Mouse (Mus musculus) small intestine, adult 2 months (tissue): ENCODE results near the gene Fbn1. TPM values are rescaled to one million over a fixed set of nuclear protein-coding genes. Genes with fewer than 3 reads are reported as not detected.

ENCODE experiments used
- H3K27ac ChIP-seq: fragments of 200-500 bp; 2 replicates; pipeline ENCODE4 v1.5.1; 2012; ENCODE audit warnings: low read depth, low read length, control low read depth, inconsistent platforms; ENCODE audit not compliant: insufficient read depth
- H3K27me3 ChIP-seq: fragments of 200-500 bp; 2 replicates; pipeline ENCODE4 v1.6.1; 2012; ENCODE audit warnings: mild to moderate bottlenecking, moderate library complexity, low read length, inconsistent platforms; ENCODE audit not compliant: control insufficient read depth, insufficient read depth
- H3K36me3 ChIP-seq: fragments of 200-500 bp; 2 replicates; pipeline ENCODE4 v1.6.1; 2012; ENCODE audit warnings: mild to moderate bottlenecking, low read length, control low read depth, inconsistent platforms; ENCODE audit not compliant: control insufficient read depth, insufficient read depth
- H3K4me1 ChIP-seq: fragments of 200-500 bp; 2 replicates; pipeline ENCODE4 v1.6.1; 2012; ENCODE audit warnings: low read length, inconsistent platforms, mixed read lengths; ENCODE audit not compliant: control insufficient read depth, insufficient read depth, insufficient read length
- H3K4me3 ChIP-seq: fragments of 200-500 bp; 2 replicates; pipeline ENCODE4 v1.5.1; 2012; ENCODE audit warnings: low read depth, mild to moderate bottlenecking, control low read depth, inconsistent platforms, low read length, moderate library complexity
- CTCF ChIP-seq: fragments of 200-500 bp; IDR thresholded peaks from 2 replicates; pipeline ENCODE4 v1.5.1; 2012; ENCODE audit warnings: low read depth, mild to moderate bottlenecking, control low read depth, inconsistent platforms, low read length, moderate library complexity, mixed read lengths; ENCODE audit not compliant: insufficient replicate concordance, insufficient read length; ENCODE audit errors: extremely low read depth
- POLR2A ChIP-seq: fragments of 200-500 bp; IDR thresholded peaks from 2 replicates; pipeline ENCODE4 v1.6.1; 2012; ENCODE audit warnings: low read depth, mild to moderate bottlenecking, control low read depth, inconsistent platforms, low read length, moderate library complexity
- WGBS: fragments of 180-500 bp; shearing (Covaris S2); methylation state at CpG from one replicate; pipeline ENCODE4 v1.1.7; 2018; 5-methylcytosine and 5-hydroxymethylcytosine counted together
- polyA plus RNA-seq: library from polyadenylated mRNA; depleted of rRNA; stranded (reverse); fragments of >200 nt; gene quantifications from 2 replicates; pipeline ENCODE4 v1.2.3, GENCODE M21; 2012; rRNA removed

Fbn1 gene
- polyA plus RNA-seq = 4.9 and 5.1 TPM in 2 replicates

- Histone ChIP-seq H3K4me3 (peak within 1 kb of the TSS; percentile 46), H3K27ac (no peak within 1 kb of the TSS), H3K36me3 (no peaks in the 10 kb centered on the region), H3K4me1 (peaks cover 3% of the 10 kb centered on the region), H3K27me3 (peaks cover 16% of the 10 kb centered on the region)
- 82% methylated on average over 4 of the region's 4 CpGs for WGBS
- TF ChIP-seq POLR2A = no peak
- no peak for TF ChIP-seq CTCF
Observed at GRCm38 (mm10) chr2:125507893-125508292, at the start of gene Fbn1. Fbn1 (minus strand) TSS chr2:125507993.

- 78% methylated on average over 6 of the region's 6 CpGs for WGBS
- TF ChIP-seq POLR2A = no peak
- no peak for TF ChIP-seq CTCF
- no peaks in the 10 kb centered on the region for H3K27me3 ChIP-seq
Observed at GRCm38 (mm10) chr2:125555830-125556229, 48.0 kb upstream of the Fbn1 start.

GRCm38 (mm10) chr2:125548806-125549578 lies 41.2 kb upstream of the Fbn1 start:
- Histone ChIP-seq H3K4me3 (no peak overlapping the region), H3K36me3 (no peaks in the 10 kb centered on the region), H3K27me3 (no peaks in the 10 kb centered on the region), H3K4me1 (no peaks in the 10 kb centered on the region), H3K27ac (no peak overlapping the region)
- WGBS = 41% methylated on average over 1 of the region's 1 CpGs
- TF ChIP-seq CTCF (no peak), POLR2A (no peak)

More at GRCm38 (mm10) chr2:125555830-125556229, 48.0 kb upstream of the Fbn1 start:
- Histone ChIP-seq H3K36me3 (no peaks in the 10 kb centered on the region), H3K27ac (no peak overlapping the region), H3K4me3 (no peak overlapping the region), H3K4me1 (no peaks in the 10 kb centered on the region)

GRCm38 (mm10) chr2:125544986-125545385 lies 37.2 kb upstream of the Fbn1 start:
- Histone ChIP-seq H3K36me3 (no peaks in the 10 kb centered on the region), H3K27me3 (no peaks in the 10 kb centered on the region), H3K27ac (no peak overlapping the region), H3K4me3 (no peak overlapping the region), H3K4me1 (no peaks in the 10 kb centered on the region)
- WGBS = 76% methylated on average over 3 of the region's 3 CpGs
- no peak for TF ChIP-seq POLR2A
- no peak for TF ChIP-seq CTCF

GRCm38 (mm10) chr2:125543646-125544045 lies 35.9 kb upstream of the Fbn1 start:
- H3K36me3 ChIP-seq = no peaks in the 10 kb centered on the region
- WGBS = 44% methylated on average over 1 of the region's 1 CpGs
- TF ChIP-seq CTCF = no peak
- H3K4me3 ChIP-seq = no peak overlapping the region
- H3K27me3 ChIP-seq = no peaks in the 10 kb centered on the region
- no peaks in the 10 kb centered on the region for H3K4me1 ChIP-seq
- H3K27ac ChIP-seq = no peak overlapping the region

- no peaks in the 10 kb centered on the region for H3K27me3 ChIP-seq
- H3K27ac ChIP-seq = no peak overlapping the region
- H3K4me3 ChIP-seq = no peak overlapping the region
- H3K4me1 ChIP-seq = no peaks in the 10 kb centered on the region
- TF ChIP-seq CTCF (no peak), POLR2A (no peak)
- H3K36me3 ChIP-seq = no peaks in the 10 kb centered on the region
- 43% methylated on average over 7 of the region's 7 CpGs for WGBS
Observed at GRCm38 (mm10) chr2:125541451-125541850, 33.7 kb upstream of the Fbn1 start.

- no peaks in the 10 kb centered on the region for H3K36me3 ChIP-seq
- TF ChIP-seq CTCF (no peak), POLR2A (no peak)
- no peaks in the 10 kb centered on the region for H3K27me3 ChIP-seq
- H3K27ac ChIP-seq = no peak overlapping the region
- no peak overlapping the region for H3K4me3 ChIP-seq
- WGBS = 66% methylated on average over 7 of the region's 7 CpGs
- no peaks in the 10 kb centered on the region for H3K4me1 ChIP-seq
Observed at GRCm38 (mm10) chr2:125540579-125540978, 32.8 kb upstream of the Fbn1 start.
